Mouse (Mus musculus): ENCODE data around the gene Cfap61. TPM values are rescaled to one million over a fixed set of nuclear protein-coding genes. Genes with fewer than 3 reads are reported as not detected.
"Not testable (repeated sequence)": the region's sequence is repeated elsewhere in the genome, so short reads cannot be mapped to it uniquely, and the experiment has no call there.

The Cfap61 gene
- polyA plus RNA-seq, 1 experiment from 2014 or later: 1.9 TPM

GRCm38 (mm10) chr2:145903983-145904616, 30.5 kb upstream of the Cfap61 start:
- 40% methylated on average over 12 of the region's 12 CpGs for WGBS
- H3K9me3 ChIP-seq: no peaks in the 10 kb centered on the region
- no peaks in the 10 kb centered on the region for H3K27me3 ChIP-seq
- peak overlapping the region; percentile 78 for H3K4me3 ChIP-seq
- peaks cover 14% of the 10 kb centered on the region for H3K36me3 ChIP-seq
- H3K4me1 ChIP-seq: peaks cover 13% of the 10 kb centered on the region
- ATAC-seq (ENCODE audit: low FRiP score, low read depth): no peak
- H3K27ac ChIP-seq (replicated peaks): no peak overlapping the region
- peak overlapping the region; percentile 64 for H3K4me2 ChIP-seq (replicated peaks)
- H3K9ac ChIP-seq (replicated peaks): peak overlapping the region; percentile 84

- no peak overlapping the region for H3K27ac ChIP-seq (replicated peaks)
- peaks cover 20% of the 10 kb centered on the region for H3K36me3 ChIP-seq
- no peak overlapping the region for H3K9ac ChIP-seq (replicated peaks)
- WGBS: 86% methylated on average over 6 of the region's 6 CpGs
- peak overlapping the region; percentile 64; the same call in 1 of the 2 replicates for H3K4me2 ChIP-seq (replicated peaks)
- H3K9me3 ChIP-seq: no peaks in the 10 kb centered on the region
- H3K4me3 ChIP-seq: no peak overlapping the region
- H3K4me1 ChIP-seq: peaks cover 13% of the 10 kb centered on the region
- ATAC-seq (ENCODE audit: low FRiP score, low read depth): no peak
- no peaks in the 10 kb centered on the region for H3K27me3 ChIP-seq
These were observed 29.4 kb upstream of the Cfap61 start for GRCm38 (mm10) chr2:145905156-145905555.

GRCm38 (mm10) chr2:145905884-145906283, 28.7 kb upstream of the Cfap61 start:
- H3K9ac ChIP-seq (replicated peaks); H3K4me2 ChIP-seq (replicated peaks); H3K27ac ChIP-seq (replicated peaks); H3K4me3 ChIP-seq; H3K9me3 ChIP-seq; ATAC-seq (ENCODE audit: low FRiP score, low read depth); H3K27me3 ChIP-seq: not testable (repeated sequence)
- H3K4me1 ChIP-seq: peaks cover 13% of the 10 kb centered on the region
- WGBS: 47% methylated on average over 4 of the region's 4 CpGs
- peaks cover 27% of the 10 kb centered on the region for H3K36me3 ChIP-seq

GRCm38 (mm10) chr2:145920941-145921650, 13.5 kb upstream of the Cfap61 start:
- ATAC-seq (ENCODE audit: low FRiP score, low read depth): no peak
- Histone ChIP-seq H3K36me3 (peaks cover 84% of the 10 kb centered on the region), H3K27me3 (no peaks in the 10 kb centered on the region), H3K9me3 (no peaks in the 10 kb centered on the region), H3K27ac (replicated peaks) (no peak overlapping the region), H3K4me3 (no peak overlapping the region), H3K4me2 (replicated peaks) (no peak overlapping the region), H3K9ac (replicated peaks) (no peak overlapping the region), H3K4me1 (no peaks in the 10 kb centered on the region)
- WGBS: 91% methylated on average over 8 of the region's 8 CpGs

- ATAC-seq (ENCODE audit: low FRiP score, low read depth): no peak
- WGBS: 84% methylated on average over 8 of the region's 8 CpGs
- Histone ChIP-seq H3K4me1 (peaks cover 10% of the 10 kb centered on the region), H3K27ac (replicated peaks) (no peak overlapping the region), H3K36me3 (peaks cover 4% of the 10 kb centered on the region), H3K4me3 (no peak overlapping the region), H3K27me3 (no peaks in the 10 kb centered on the region), H3K4me2 (replicated peaks) (no peak overlapping the region), H3K9ac (replicated peaks) (no peak overlapping the region), H3K9me3 (no peaks in the 10 kb centered on the region)
These were observed 2.4 kb downstream of the Cfap61 start for GRCm38 (mm10) chr2:145936975-145937374.

- 65% methylated on average over 3 of the region's 3 CpGs for WGBS
- Histone ChIP-seq H3K4me3 (no peak overlapping the region), H3K36me3 (no peaks in the 10 kb centered on the region), H3K9me3 (no peaks in the 10 kb centered on the region), H3K4me1 (peaks cover 7% of the 10 kb centered on the region; the same call in 1 of the 2 replicates), H3K4me2 (replicated peaks) (no peak overlapping the region), H3K27me3 (no peaks in the 10 kb centered on the region), H3K27ac (replicated peaks) (no peak overlapping the region), H3K9ac (replicated peaks) (no peak overlapping the region)
- ATAC-seq (ENCODE audit: low FRiP score, low read depth): no peak
These were observed 6.8 kb downstream of the Cfap61 start for GRCm38 (mm10) chr2:145941403-145941802.

GRCm38 (mm10) chr2:145944286-145944685, 9.7 kb downstream of the Cfap61 start:
- ATAC-seq (ENCODE audit: low FRiP score, low read depth): no peak
- Histone ChIP-seq H3K4me2 (replicated peaks) (no peak overlapping the region), H3K9me3 (no peaks in the 10 kb centered on the region), H3K4me3 (no peak overlapping the region), H3K4me1 (peaks cover 16% of the 10 kb centered on the region), H3K27me3 (no peaks in the 10 kb centered on the region), H3K27ac (replicated peaks) (no peak overlapping the region), H3K9ac (replicated peaks) (no peak overlapping the region), H3K36me3 (no peaks in the 10 kb centered on the region)
- 85% methylated on average over 3 of the region's 3 CpGs for WGBS

- Histone ChIP-seq H3K4me1 (peaks cover 27% of the 10 kb centered on the region), H3K36me3 (no peaks in the 10 kb centered on the region), H3K9ac (replicated peaks) (no peak overlapping the region), H3K9me3 (no peaks in the 10 kb centered on the region), H3K4me2 (replicated peaks) (no peak overlapping the region), H3K4me3 (no peak overlapping the region), H3K27ac (replicated peaks) (0 out of 2 replicates have a peak overlapping the region, but pooled peaks have one; percentile 22), H3K27me3 (peaks cover 2% of the 10 kb centered on the region)
- ATAC-seq (ENCODE audit: low FRiP score, low read depth): no peak
- 41% methylated on average over 7 of the region's 7 CpGs for WGBS
These were observed 13.9 kb downstream of the Cfap61 start for GRCm38 (mm10) chr2:145948402-145948954.

GRCm38 (mm10) chr2:145949475-145950068, 15.0 kb downstream of the Cfap61 start:
- peak overlapping the region; percentile 46; the same call in 1 of the 2 replicates for H3K27ac ChIP-seq (replicated peaks)

GRCm38 (mm10) chr2:145950239-145950638, 15.7 kb downstream of the Cfap61 start:
- WGBS: 23% methylated on average over 10 of the region's 10 CpGs
- ATAC-seq (ENCODE audit: low FRiP score, low read depth): no peak
- H3K9ac ChIP-seq (replicated peaks): no peak overlapping the region

More at GRCm38 (mm10) chr2:145949475-145950068, 15.0 kb downstream of the Cfap61 start:
- H3K27me3 ChIP-seq: peaks cover 2% of the 10 kb centered on the region
- no peak overlapping the region for H3K4me3 ChIP-seq
- H3K36me3 ChIP-seq: no peaks in the 10 kb centered on the region
- 24% methylated on average over 11 of the region's 11 CpGs for WGBS
- peaks cover 23% of the 10 kb centered on the region for H3K4me1 ChIP-seq
- peak; percentile 59 for ATAC-seq (ENCODE audit: low FRiP score, low read depth)
- peak overlapping the region; percentile 19; the same call in 1 of the 2 replicates for H3K4me2 ChIP-seq (replicated peaks)
- H3K9ac ChIP-seq (replicated peaks): no peak overlapping the region
- no peaks in the 10 kb centered on the region for H3K9me3 ChIP-seq

GRCm38 (mm10) chr2:145952726-145953125, 18.1 kb downstream of the Cfap61 start:
- H3K4me3 ChIP-seq: no peak overlapping the region
- 91% methylated on average over 5 of the region's 5 CpGs for WGBS
- no peaks in the 10 kb centered on the region for H3K36me3 ChIP-seq
- no peak overlapping the region for H3K27ac ChIP-seq (replicated peaks)
- H3K4me2 ChIP-seq (replicated peaks): no peak overlapping the region
- no peak overlapping the region for H3K9ac ChIP-seq (replicated peaks)
- ATAC-seq (ENCODE audit: low FRiP score, low read depth): no peak
- peaks cover 23% of the 10 kb centered on the region for H3K4me1 ChIP-seq
- H3K9me3 ChIP-seq: no peaks in the 10 kb centered on the region
- peaks cover 7% of the 10 kb centered on the region for H3K27me3 ChIP-seq

More at GRCm38 (mm10) chr2:145950239-145950638, 15.7 kb downstream of the Cfap61 start:
- Histone ChIP-seq H3K4me1 (peaks cover 23% of the 10 kb centered on the region), H3K27me3 (peaks cover 2% of the 10 kb centered on the region), H3K4me2 (replicated peaks) (no peak overlapping the region), H3K4me3 (no peak overlapping the region), H3K27ac (replicated peaks) (no peak overlapping the region), H3K9me3 (no peaks in the 10 kb centered on the region), H3K36me3 (no peaks in the 10 kb centered on the region)

GRCm38 (mm10) chr2:145955844-145956243, 21.3 kb downstream of the Cfap61 start:
- Histone ChIP-seq H3K27ac (replicated peaks) (no peak overlapping the region), H3K4me1 (peaks cover 9% of the 10 kb centered on the region; the same call in 1 of the 2 replicates), H3K36me3 (no peaks in the 10 kb centered on the region), H3K4me2 (replicated peaks) (no peak overlapping the region), H3K27me3 (peaks cover 18% of the 10 kb centered on the region), H3K4me3 (no peak overlapping the region), H3K9me3 (no peaks in the 10 kb centered on the region), H3K9ac (replicated peaks) (no peak overlapping the region)
- no peak for ATAC-seq (ENCODE audit: low FRiP score, low read depth)
- WGBS: 46% methylated on average over 10 of the region's 10 CpGs
